Mouse (Mus musculus) erythroblast, embryonic 14.5 days (primary cell): ENCODE results near the gene Krt19. TPM values are rescaled to one million over a fixed set of nuclear protein-coding genes. Genes with fewer than 3 reads are reported as not detected.

Source experiments
- H3K27me3 ChIP-seq: 2 replicates; pipeline ENCODE4 v1.6.1; 2012; ENCODE audit warnings: inconsistent platforms; ENCODE audit not compliant: control insufficient read depth
- H3K36me3 ChIP-seq: 2 replicates; pipeline ENCODE4 v1.6.1; 2012; ENCODE audit warnings: mild to moderate bottlenecking, inconsistent platforms; ENCODE audit not compliant: control insufficient read depth
- H3K4me1 ChIP-seq: 2 replicates; pipeline ENCODE4 v1.6.1; 2012; ENCODE audit warnings: inconsistent platforms; ENCODE audit not compliant: control insufficient read depth
- H3K4me3 ChIP-seq: replicated peaks from 2 replicates; pipeline ENCODE3; 2012; ENCODE audit warnings: moderate library complexity, mild to moderate bottlenecking, inconsistent platforms
- H3K9me3 ChIP-seq: 2 replicates; pipeline ENCODE4 v1.6.1; 2012; ENCODE audit warnings: low read length, inconsistent platforms, mixed read lengths; ENCODE audit not compliant: control insufficient read depth
- GATA1 ChIP-seq: IDR thresholded peaks from 2 replicates; pipeline ENCODE4 v1.6.1; 2012; ENCODE audit warnings: low read length, inconsistent platforms, mixed read lengths
- TAL1 ChIP-seq: IDR thresholded peaks from 3 replicates; pipeline ENCODE4 v1.6.1; 2012; ENCODE audit warnings: low read length, inconsistent platforms, mixed read lengths
- polyA plus RNA-seq: library from polyadenylated mRNA; stranded (reverse); fragments of >175 nt; gene quantifications from 2 replicates; pipeline ENCODE4 v1.2.3, GENCODE M21; 2012

The Krt19 gene
- polyA plus RNA-seq, 1 experiment = not detected

DNA sequence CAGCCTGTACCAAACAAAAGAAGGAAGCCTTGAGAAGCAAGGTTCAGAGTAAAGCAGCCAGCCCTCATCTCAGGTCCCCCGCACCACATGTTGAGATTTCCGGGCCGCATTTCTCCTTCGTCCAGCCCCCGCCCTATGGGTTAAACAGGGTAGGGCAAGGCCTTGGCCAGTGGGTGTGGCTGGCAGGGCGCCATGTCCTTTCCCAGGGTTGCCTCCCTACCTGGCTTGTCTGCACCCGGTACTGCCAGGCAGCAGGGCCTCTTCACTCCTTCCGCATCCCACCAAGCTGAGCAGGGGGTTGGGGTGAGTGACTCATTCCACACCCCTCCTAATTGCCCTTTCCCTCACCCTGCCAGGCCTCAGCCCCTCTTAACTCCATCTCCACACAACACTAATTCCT lies 19.6 kb upstream of the Krt19 start:
- H3K36me3 ChIP-seq = no peaks in the 10 kb centered on the region
- H3K27me3 ChIP-seq = no peaks in the 10 kb centered on the region
- no peaks in the 10 kb centered on the region for H3K9me3 ChIP-seq

DNA sequence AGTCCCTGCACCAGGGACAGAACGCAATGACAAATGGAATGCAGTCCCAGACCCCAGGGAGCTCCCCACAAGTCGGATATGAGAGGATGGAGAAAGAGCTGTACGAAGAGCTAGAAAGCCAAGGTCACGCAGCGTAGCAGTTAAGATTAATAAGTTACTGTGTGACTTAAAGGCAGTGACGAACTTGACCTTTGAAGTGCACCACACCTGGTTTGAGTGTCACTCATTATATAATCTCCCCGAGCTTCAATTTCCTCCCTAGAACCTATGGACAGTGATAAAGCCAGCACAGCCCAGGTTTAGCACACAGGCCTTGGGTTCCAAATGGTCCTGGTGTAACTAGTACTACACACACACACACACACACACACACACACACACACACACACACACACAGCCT lies 15.9 kb upstream of the Krt19 start:
- H3K27me3 ChIP-seq = no peaks in the 10 kb centered on the region
- no peaks in the 10 kb centered on the region for H3K9me3 ChIP-seq
- no peak for TF ChIP-seq TAL1
- no peak for TF ChIP-seq GATA1
- H3K36me3 ChIP-seq = no peaks in the 10 kb centered on the region
- H3K4me3 ChIP-seq = no peak overlapping the region
- no peaks in the 10 kb centered on the region; the same call in 1 of the 2 replicates for H3K4me1 ChIP-seq

More for the DNA sequence above, 19.6 kb upstream of the Krt19 start:
- TF ChIP-seq GATA1 (no peak), TAL1 (no peak)
- Histone ChIP-seq H3K4me3 (no peak overlapping the region), H3K4me1 (no peaks in the 10 kb centered on the region; the same call in 1 of the 2 replicates)

- H3K4me1 ChIP-seq = no peaks in the 10 kb centered on the region
- no peaks in the 10 kb centered on the region for H3K9me3 ChIP-seq
- no peaks in the 10 kb centered on the region for H3K36me3 ChIP-seq
- no peak overlapping the region for H3K4me3 ChIP-seq
- H3K27me3 ChIP-seq = no peaks in the 10 kb centered on the region
- TF ChIP-seq GATA1 (no peak), TAL1 (no peak)
Measured at GRCm38 (mm10) chr11:100157908-100158477, 9.5 kb upstream of the Krt19 start.

DNA sequence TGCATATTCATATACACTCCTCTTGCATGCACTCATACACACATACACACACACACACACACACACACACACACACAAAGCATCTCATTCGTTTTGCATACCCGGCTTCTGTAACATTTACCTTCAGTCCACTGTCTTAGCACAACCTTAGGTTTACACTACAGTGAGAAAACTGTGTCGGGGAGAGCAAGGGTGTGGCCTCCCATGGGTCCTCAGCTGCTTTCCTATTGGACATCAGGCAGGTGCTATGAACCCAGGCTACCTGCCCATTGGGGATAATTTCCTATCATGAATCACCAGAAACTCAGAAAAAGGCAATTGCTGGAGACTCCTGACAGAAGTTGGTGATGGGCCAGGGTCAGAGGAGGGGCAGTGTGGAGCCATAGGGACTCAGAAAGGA lies 8.9 kb upstream of the Krt19 start:
- H3K27me3 ChIP-seq = no peaks in the 10 kb centered on the region
- no peak for TF ChIP-seq TAL1
- no peak for TF ChIP-seq GATA1
- no peaks in the 10 kb centered on the region for H3K4me1 ChIP-seq

GRCm38 (mm10) chr11:100155497-100156255 lies 7.2 kb upstream of the Krt19 start:
- Histone ChIP-seq H3K27me3 (no peaks in the 10 kb centered on the region), H3K4me1 (no peaks in the 10 kb centered on the region), H3K4me3 (no peak overlapping the region), H3K36me3 (no peaks in the 10 kb centered on the region), H3K9me3 (no peaks in the 10 kb centered on the region)
- TF ChIP-seq TAL1 = no peak
- no peak for TF ChIP-seq GATA1

More for the DNA sequence above, 8.9 kb upstream of the Krt19 start:
- H3K4me3 ChIP-seq = no peak overlapping the region
- no peaks in the 10 kb centered on the region for H3K36me3 ChIP-seq
- H3K9me3 ChIP-seq = no peaks in the 10 kb centered on the region

DNA sequence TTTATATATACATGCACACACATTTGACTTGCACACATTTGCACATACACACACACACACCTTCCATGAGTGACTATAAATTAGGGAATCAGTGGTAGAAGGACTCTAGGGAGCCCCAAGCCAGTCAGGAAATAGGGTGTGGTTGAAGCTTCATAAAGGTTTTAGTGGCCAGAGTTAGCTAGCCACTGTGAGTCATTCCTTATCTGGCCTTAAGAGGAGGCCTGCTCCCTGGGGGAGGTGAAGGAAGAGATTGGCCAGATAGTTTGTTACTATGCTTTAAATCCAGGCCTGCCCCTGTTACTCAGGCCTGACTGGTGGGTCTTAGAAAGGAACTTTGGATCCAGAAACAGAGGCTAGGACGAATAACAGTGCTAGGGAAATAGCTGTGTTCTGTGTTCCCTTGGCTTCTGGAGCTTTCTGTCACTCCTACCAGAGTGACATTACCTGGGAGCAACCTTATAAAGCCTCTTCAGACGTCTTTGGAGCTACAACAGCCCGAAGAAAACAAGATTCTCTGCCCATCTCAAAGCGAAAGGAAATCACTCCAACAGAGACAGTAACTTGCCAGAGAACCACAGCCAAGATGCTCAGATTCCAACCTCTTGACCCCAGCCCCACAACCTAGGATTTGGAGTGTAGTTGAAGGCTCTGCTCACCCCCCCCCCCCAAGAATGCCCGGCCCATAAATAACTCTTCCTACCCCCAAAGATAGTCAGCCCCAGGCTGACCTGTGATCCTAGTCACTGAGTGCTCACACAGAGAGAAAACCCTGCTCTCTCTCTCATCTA lies 705 bp downstream of the Krt19 start:
- peaks cover 26% of the 10 kb centered on the region for H3K27me3 ChIP-seq
- no peak overlapping the region for H3K4me3 ChIP-seq
- no peaks in the 10 kb centered on the region for H3K36me3 ChIP-seq
- no peaks in the 10 kb centered on the region for H3K9me3 ChIP-seq
- H3K4me1 ChIP-seq = no peaks in the 10 kb centered on the region
- no peak for TF ChIP-seq TAL1
- TF ChIP-seq GATA1 = no peak

- no peaks in the 10 kb centered on the region for H3K4me1 ChIP-seq
- no peak overlapping the region for H3K4me3 ChIP-seq
- H3K9me3 ChIP-seq = no peaks in the 10 kb centered on the region
- peaks cover 26% of the 10 kb centered on the region for H3K27me3 ChIP-seq
- H3K36me3 ChIP-seq = no peaks in the 10 kb centered on the region
- TF ChIP-seq TAL1 = no peak
- TF ChIP-seq GATA1 = no peak
Measured at GRCm38 (mm10) chr11:100145858-100146560, 2.5 kb downstream of the Krt19 start.

GRCm38 (mm10) chr11:100145104-100145503 lies 3.4 kb downstream of the Krt19 start:
- peaks cover 26% of the 10 kb centered on the region for H3K27me3 ChIP-seq
- H3K9me3 ChIP-seq = no peaks in the 10 kb centered on the region
- H3K4me3 ChIP-seq = no peak overlapping the region

DNA sequence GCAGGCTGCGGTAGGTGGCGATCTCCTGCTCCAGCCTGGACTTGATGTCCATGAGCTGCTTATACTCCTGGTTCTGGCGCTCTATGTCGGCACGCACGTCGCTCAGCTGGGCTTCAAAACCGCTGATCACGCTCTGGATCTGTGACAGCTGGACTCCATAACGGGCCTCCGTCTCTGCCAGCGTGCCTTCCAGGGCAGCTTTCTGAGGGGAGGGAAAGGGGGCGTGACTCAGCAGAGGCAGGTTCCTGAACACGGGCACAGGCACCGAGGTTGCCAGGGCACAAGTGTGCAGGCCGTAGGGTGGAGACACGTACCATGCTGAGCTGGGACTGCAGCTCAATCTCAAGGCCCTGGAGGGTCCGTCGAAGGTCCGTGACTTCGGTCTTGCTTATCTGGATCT lies 7.5 kb downstream of the Krt19 start:
- H3K9me3 ChIP-seq = no peaks in the 10 kb centered on the region
- H3K27me3 ChIP-seq = peaks cover 17% of the 10 kb centered on the region
- no peak overlapping the region for H3K4me3 ChIP-seq
- TF ChIP-seq GATA1 (no peak), TAL1 (no peak)
- no peaks in the 10 kb centered on the region for H3K36me3 ChIP-seq
- H3K4me1 ChIP-seq = no peaks in the 10 kb centered on the region

More at GRCm38 (mm10) chr11:100145104-100145503, 3.4 kb downstream of the Krt19 start:
- no peaks in the 10 kb centered on the region for H3K4me1 ChIP-seq
- TF ChIP-seq GATA1 (no peak), TAL1 (no peak)
- no peaks in the 10 kb centered on the region for H3K36me3 ChIP-seq
